Mouse (Mus musculus): ENCODE results near the gene Tmtc1.

- no peak for TF ChIP-seq POLR2A (IDR thresholded peaks at IDR 0.05; ENCODE audit: low read depth, low read length)
- no peak for TF ChIP-seq CTCF (IDR thresholded peaks at IDR 0.05; ENCODE audit: borderline replicate concordance, insufficient read depth, low read length)
Observed at GRCm38 (mm10) chr6:148467170-148467921, 23.2 kb upstream of the Tmtc1 start.

Data from embryonic fibroblast, embryonic 13.5 days (primary cell).